Mouse (Mus musculus) bone marrow macrophage, adult 2 months (primary cell): ENCODE measurements around the gene Tmem177. TPM values are rescaled to one million over a fixed set of nuclear protein-coding genes. Genes with fewer than 3 reads are reported as not detected.

Experiments
- H3K27ac ChIP-seq: 2 replicates; pipeline ENCODE4 v1.5.1; 2012; ENCODE audit warnings: low read depth, low read length; ENCODE audit not compliant: insufficient read depth
- H3K4me1 ChIP-seq: 2 replicates; pipeline ENCODE4 v1.6.1; 2012; ENCODE audit warnings: low read length; ENCODE audit not compliant: control insufficient read depth, insufficient read depth
- H3K4me3 ChIP-seq: 2 replicates; pipeline ENCODE4 v1.5.1; 2012; ENCODE audit warnings: mild to moderate bottlenecking, low read length, moderate library complexity; ENCODE audit not compliant: insufficient read depth
- CTCF ChIP-seq: IDR thresholded peaks from 2 replicates; pipeline ENCODE4 v1.5.1; 2012; ENCODE audit warnings: low read depth, mild to moderate bottlenecking, low read length, moderate library complexity
- POLR2A ChIP-seq: IDR thresholded peaks from 2 replicates; pipeline ENCODE4 v1.6.1; 2012; ENCODE audit warnings: mild to moderate bottlenecking, low read depth, low read length, borderline replicate concordance
- polyA plus RNA-seq: library from polyadenylated mRNA; stranded (reverse); fragments of >200 nt; gene quantifications from 2 replicates; pipeline ENCODE4 v1.2.4, GENCODE M21; 2012; ENCODE audit not compliant: missing spikeins, insufficient read depth, insufficient read length

Tmem177 gene
- 2.8 and 3.3 TPM in 2 replicates for polyA plus RNA-seq

DNA sequence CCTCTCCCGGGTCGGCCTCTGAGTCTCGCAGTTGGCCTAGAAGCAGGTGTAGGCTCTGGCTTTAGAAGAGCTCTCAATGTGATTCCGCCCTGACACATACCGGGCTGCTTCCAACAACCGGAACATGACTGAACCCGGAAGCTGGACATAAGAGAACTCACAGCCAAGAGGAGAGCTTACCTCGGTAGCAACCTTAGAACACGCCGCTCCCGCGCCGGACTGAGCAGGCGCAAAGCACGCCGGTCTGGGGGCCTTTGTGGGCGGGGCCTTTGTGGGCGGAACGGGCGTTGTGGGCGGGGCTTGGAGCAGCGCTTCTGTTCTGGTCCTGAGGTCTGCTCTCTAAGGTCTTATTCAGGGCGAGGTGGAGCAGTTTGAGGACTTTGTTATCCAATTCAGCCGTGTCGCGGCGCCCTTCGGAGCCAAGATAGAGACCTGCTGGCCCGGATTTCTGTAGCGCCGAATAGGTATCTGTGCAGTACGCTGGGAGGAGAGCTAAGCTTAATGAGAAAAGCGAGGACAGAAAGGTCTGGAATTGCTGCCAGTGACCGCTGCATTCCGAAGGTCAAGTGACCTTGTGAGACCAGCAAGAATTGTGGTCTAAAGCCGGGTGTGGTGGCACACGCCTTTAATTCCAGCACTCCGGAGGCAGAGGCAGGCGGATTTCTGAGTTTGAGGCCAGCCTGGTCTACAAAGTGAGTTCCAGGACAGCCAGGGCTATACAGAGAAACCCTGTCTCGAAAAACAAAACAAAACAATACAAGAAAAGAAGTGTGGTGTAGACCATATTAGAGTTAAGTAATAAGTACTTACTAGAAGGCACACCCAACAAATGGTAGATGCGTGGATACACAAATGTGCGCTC lies at the start of gene Tmem177:
Gene Tmem177 (minus strand): TSS at position 256 of the 862 bp plus-strand sequence.
- TF ChIP-seq POLR2A: peak; percentile 69; the same call in 1 of the 2 replicates
- TF ChIP-seq CTCF: no peak
- peak within 1 kb of the TSS; percentile 89 for H3K4me3 ChIP-seq
- peak within 1 kb of the TSS; percentile 44 for H3K27ac ChIP-seq
- peaks cover 14% of the 10 kb centered on the region for H3K4me1 ChIP-seq

DNA sequence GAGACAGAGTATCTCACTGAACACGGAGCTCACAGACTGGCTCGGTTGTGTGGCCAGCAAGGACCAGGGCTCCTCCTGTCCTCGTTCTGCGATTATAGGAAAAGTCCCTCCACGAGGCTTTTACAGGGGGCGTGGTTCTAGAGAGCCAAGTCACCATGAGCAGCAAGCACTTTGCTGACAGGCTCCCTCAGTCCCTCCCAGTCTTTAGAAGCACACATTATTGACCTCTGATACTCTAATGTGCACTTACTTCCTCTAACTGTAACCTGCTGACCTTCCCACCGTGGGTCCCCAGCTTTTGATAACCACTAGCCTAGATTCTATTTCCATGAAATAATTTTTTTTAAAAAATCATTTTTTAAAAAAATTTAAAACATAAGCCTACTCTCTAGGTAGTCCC lies 46.9 kb upstream of the Tmem177 start:
- TF ChIP-seq POLR2A (no peak), CTCF (no peak)
- Histone ChIP-seq H3K27ac (no peak overlapping the region), H3K4me1 (no peaks in the 10 kb centered on the region), H3K4me3 (no peak overlapping the region)

GRCm38 (mm10) chr1:119959464-119959863 lies 46.5 kb upstream of the Tmem177 start:
- Histone ChIP-seq H3K27ac (no peak overlapping the region), H3K4me3 (no peak overlapping the region), H3K4me1 (no peaks in the 10 kb centered on the region)
- TF ChIP-seq POLR2A (no peak), CTCF (no peak)

- no peaks in the 10 kb centered on the region for H3K4me1 ChIP-seq
- H3K27ac ChIP-seq: no peak overlapping the region
- TF ChIP-seq CTCF: no peak
- TF ChIP-seq POLR2A: no peak
- no peak overlapping the region for H3K4me3 ChIP-seq
These were observed 44.8 kb upstream of the Tmem177 start for GRCm38 (mm10) chr1:119957716-119958222.

- no peak overlapping the region for H3K4me3 ChIP-seq
- no peak for TF ChIP-seq CTCF
- TF ChIP-seq POLR2A: no peak
- H3K27ac ChIP-seq: no peak overlapping the region
- no peaks in the 10 kb centered on the region for H3K4me1 ChIP-seq
These were observed 41.7 kb upstream of the Tmem177 start for GRCm38 (mm10) chr1:119954680-119955079.

GRCm38 (mm10) chr1:119953456-119953855 lies 40.4 kb upstream of the Tmem177 start:
- TF ChIP-seq POLR2A (no peak), CTCF (no peak)

DNA sequence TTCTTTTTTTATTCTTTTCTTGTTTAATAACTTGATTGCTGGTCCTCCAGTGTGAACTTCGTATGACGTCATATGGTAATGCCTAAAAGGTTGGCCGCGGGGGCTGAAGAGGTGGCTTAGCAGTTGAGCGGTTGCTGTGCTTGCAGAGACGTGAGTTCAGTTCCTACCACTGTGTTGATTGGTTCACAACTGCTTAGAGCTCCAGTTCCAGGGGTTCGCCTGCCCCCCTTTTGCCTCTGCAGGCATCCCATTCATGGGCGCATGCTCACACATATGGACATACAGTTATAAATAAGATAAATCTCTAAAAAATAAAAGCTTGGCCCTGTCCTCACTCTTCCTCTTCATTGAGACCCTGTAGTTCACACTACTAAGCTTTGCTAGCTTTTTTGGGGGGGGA lies 37.1 kb upstream of the Tmem177 start:
- no peaks in the 10 kb centered on the region for H3K4me1 ChIP-seq
- H3K27ac ChIP-seq: no peak overlapping the region
- TF ChIP-seq CTCF: no peak
- no peak overlapping the region for H3K4me3 ChIP-seq

More at GRCm38 (mm10) chr1:119953456-119953855, 40.4 kb upstream of the Tmem177 start:
- no peak overlapping the region for H3K4me3 ChIP-seq
- no peak overlapping the region for H3K27ac ChIP-seq
- H3K4me1 ChIP-seq: no peaks in the 10 kb centered on the region

DNA sequence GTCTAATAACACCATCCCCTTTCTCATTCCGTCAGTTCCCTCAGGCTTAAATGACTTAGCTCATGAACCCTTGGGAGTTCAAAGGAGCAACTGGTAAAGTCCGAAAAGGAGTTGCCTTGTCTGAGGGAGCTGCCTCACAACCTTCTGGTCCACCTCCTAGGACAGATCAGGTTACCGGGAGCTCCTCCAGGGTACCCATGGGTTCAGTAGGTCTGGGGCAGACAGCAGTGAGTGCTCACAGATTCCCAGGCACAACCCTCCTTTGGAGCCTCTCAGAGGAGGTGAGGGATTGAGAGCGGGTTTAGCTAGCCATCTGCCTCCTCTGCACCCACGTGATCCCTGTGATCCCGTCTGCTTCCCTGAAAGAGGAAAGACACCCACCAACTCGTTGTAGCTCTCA lies 23.9 kb upstream of the Tmem177 start:
- Histone ChIP-seq H3K27ac (no peak overlapping the region), H3K4me3 (no peak overlapping the region), H3K4me1 (peaks cover 2% of the 10 kb centered on the region; the same call in 1 of the 2 replicates)
- TF ChIP-seq POLR2A: no peak
- TF ChIP-seq CTCF: no peak

DNA sequence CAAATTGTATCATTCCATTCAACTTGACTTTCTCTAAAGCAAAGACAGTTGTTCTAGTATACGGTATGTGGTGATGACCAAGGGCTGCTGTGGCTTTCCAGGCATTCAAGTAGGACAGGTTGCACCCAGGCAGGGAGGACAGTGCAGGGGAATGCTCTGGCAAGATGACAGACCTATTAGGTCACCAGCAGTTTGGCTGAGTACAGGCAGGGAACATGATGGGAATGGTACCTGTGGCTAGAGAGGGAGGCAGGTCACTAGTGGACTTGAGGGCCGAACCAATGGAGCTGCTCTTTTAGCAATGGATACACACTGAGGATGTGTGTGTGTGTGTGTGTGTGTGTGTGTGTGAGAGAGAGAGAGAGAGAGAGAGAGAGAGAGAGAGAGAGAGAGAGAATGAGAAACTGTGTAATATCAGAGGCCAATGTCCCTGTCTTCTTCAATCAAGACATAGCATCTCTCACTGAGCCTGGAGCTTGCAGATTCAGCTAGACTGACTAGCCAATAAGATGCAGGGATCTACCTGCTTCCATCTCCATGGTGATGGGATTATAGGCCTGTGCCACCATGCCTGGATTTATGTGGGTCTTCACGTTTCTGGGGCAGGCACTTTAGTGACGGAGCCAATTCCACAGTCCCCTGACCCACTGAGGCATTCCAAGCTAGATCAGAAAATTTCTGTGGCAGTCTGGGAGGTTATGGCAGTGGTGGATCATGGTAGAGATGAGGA lies 18.6 kb upstream of the Tmem177 start:
- TF ChIP-seq POLR2A (no peak), CTCF (no peak)
- Histone ChIP-seq H3K27ac (no peak overlapping the region), H3K4me3 (no peak overlapping the region), H3K4me1 (peaks cover 2% of the 10 kb centered on the region; the same call in 1 of the 2 replicates)
